Mouse (Mus musculus): ENCODE measurements around the gene Wdr47. TPM values are rescaled to one million over a fixed set of nuclear protein-coding genes. Genes with fewer than 3 reads are reported as not detected.

Wdr47 gene
- total RNA-seq, 2 experiments from 2014 or later, result 126 TPM

- intact Hi-C loops (cut with DNase I), result no loop called here
- no peak for DNase-seq (ENCODE audit: low spot score in 2 of 2)
Observed at GRCm38 (mm10) chr3:108689979-108690378, 98.9 kb downstream of the Wdr47 start.

- intact Hi-C loops (cut with DNase I), result no loop called here
- peak; percentile 15 to 24 for DNase-seq (ENCODE audit: low spot score in 2 of 2)
Observed at GRCm38 (mm10) chr3:108694321-108694720, 103.2 kb downstream of the Wdr47 start.

Small RNA genes lying within 50 kb of the gene (microRNA-seq; reads per million reads assigned to microRNA genes)
- not detected for gene Gm22860

Other genes starting within 250 kb of the Wdr47 start
- gene Mybphl, start 226.4 kb upstream of the Wdr47 start, total RNA-seq (2021), result under 1 TPM in 1 of 2 experiments, not detected in 1; 0.25 TPM
- 10 to 100 TPM; 12.9 to 18.3 TPM for gene Psrc1, start 207.4 kb upstream of the Wdr47 start, total RNA-seq (2021)
- 100 to 1,000 TPM; 168 to 174 TPM for gene Celsr2, start 175.7 kb upstream of the Wdr47 start, total RNA-seq (2021)
- 100 to 1,000 TPM; 202 to 231 TPM for gene Sars, start 146.1 kb upstream of the Wdr47 start, total RNA-seq (2021)
- gene 1700013F07Rik, start 57.1 kb upstream of the Wdr47 start, total RNA-seq (2021), result 1 to 10 TPM; 1.9 to 2.7 TPM
- 10 to 100 TPM; 34.2 to 37.8 TPM for gene 5330417C22Rik, start 54.7 kb upstream of the Wdr47 start, total RNA-seq (2021)
- 10 to 100 TPM; 43.2 to 44.7 TPM for gene Tmem167b, start 28.8 kb upstream of the Wdr47 start, total RNA-seq (2021)
- 10 to 100 TPM; 24.3 to 27.1 TPM for gene Taf13, start 19.6 kb upstream of the Wdr47 start, total RNA-seq (2021)
- gene Clcc1, start 62.6 kb downstream of the Wdr47 start, total RNA-seq (2021), result 10 to 100 TPM; 29.9 to 33.1 TPM
- 10 to 100 TPM; 12.7 to 15.3 TPM for gene Gpsm2, start 131.0 kb downstream of the Wdr47 start, total RNA-seq (2021)
- gene Aknad1, start 148.4 kb downstream of the Wdr47 start, total RNA-seq (2021), result not detected
- gene Stxbp3, start 249.2 kb downstream of the Wdr47 start, total RNA-seq (2021), result 10 to 100 TPM; 22.4 to 23.7 TPM